Mouse (Mus musculus): ENCODE results near the gene Nudt15.

GRCm38 (mm10) chr14:73507200-73507599 is 40.8 kb downstream of the Nudt15 start:
- TF ChIP-seq CTCF (IDR thresholded peaks at IDR 0.05; ENCODE audit: control insufficient read depth, insufficient read depth, insufficient read length) (no peak), MYOD1 (IDR thresholded peaks at IDR 0.05; ENCODE audit: control insufficient read depth, insufficient read length, low read depth) (no peak), MAX (IDR thresholded peaks at IDR 0.05) (no peak), USF1 (IDR thresholded peaks at IDR 0.05; ENCODE audit: low read depth) (no peak), MYOG (IDR thresholded peaks at IDR 0.05; ENCODE audit: control insufficient read depth, extremely low read depth, insufficient read length) (no peak), FOSL1 (IDR thresholded peaks at IDR 0.05; ENCODE audit: insufficient read depth, low read length, poor library complexity, severe bottlenecking) (no peak)
